Mouse (Mus musculus): ENCODE results near the gene Zwilch. TPM values are rescaled to one million over a fixed set of nuclear protein-coding genes. Genes with fewer than 3 reads are reported as not detected.
A peak's percentile ranks its signal among the peaks of the same experiment; 100 is the strongest.
"Not testable (repeated sequence)": the region's sequence is repeated elsewhere in the genome, so short reads cannot be mapped to it uniquely, and the experiment has no call there.

Zwilch gene
- polyA plus RNA-seq, 1 experiment from 2014 or later = 27.0 TPM

DNA sequence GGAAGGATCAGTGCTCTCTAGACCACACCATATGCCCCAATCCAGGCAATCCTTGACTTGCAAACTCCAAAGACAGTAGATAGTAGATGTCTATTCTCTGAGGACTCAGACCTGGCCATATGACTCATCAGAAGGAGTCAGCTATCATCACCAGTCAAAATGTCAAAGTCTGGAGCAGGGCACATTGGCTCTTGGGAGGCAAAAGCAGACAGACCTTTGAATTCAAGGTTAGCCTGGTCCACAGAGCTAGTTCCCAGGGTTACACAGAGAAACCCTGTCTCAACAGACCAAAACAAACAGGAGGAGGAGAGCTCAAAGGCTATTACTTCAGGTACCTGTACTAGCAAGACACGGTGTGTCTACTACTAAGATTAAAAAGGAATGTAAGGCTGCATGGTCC lies 21.0 kb upstream of the Zwilch start:
- Histone ChIP-seq H3K4me1 (replicated peaks; ENCODE audit: control insufficient read depth, insufficient read depth, low read length) (no peaks in the 10 kb centered on the region), H3K4me3 (ENCODE audit: low read depth, low read length) (no peak overlapping the region), H3K9me3 (ENCODE audit: control insufficient read depth, low read length) (no peaks in the 10 kb centered on the region), H3K36me3 (ENCODE audit: control insufficient read depth, insufficient read depth, low read length) (0 out of 2 replicates have a peak, but pooled peaks cover 3% of the 10 kb centered on the region), H3K27me3 (ENCODE audit: control insufficient read depth, insufficient read depth, low read length) (no peaks in the 10 kb centered on the region), H3K4me2 (replicated peaks; ENCODE audit: low read depth, low read length) (no peak overlapping the region), H3K27ac (ENCODE audit: low read depth, low read length) (no peak overlapping the region), H3K9ac (ENCODE audit: low read depth, low read length) (no peak overlapping the region)
- DNase-seq (ENCODE audit: low spot score) = no peak
- 97% methylated on average over 1 of the region's 1 CpGs for WGBS
- no peak for ATAC-seq (ENCODE audit: low FRiP score)

- Histone ChIP-seq H3K9ac (ENCODE audit: low read depth, low read length) (no peak overlapping the region), H3K4me1 (replicated peaks; ENCODE audit: control insufficient read depth, insufficient read depth, low read length) (peaks cover 3% of the 10 kb centered on the region), H3K4me3 (ENCODE audit: low read depth, low read length) (no peak overlapping the region), H3K27me3 (ENCODE audit: control insufficient read depth, insufficient read depth, low read length) (no peaks in the 10 kb centered on the region), H3K9me3 (ENCODE audit: control insufficient read depth, low read length) (no peaks in the 10 kb centered on the region), H3K27ac (ENCODE audit: low read depth, low read length) (no peak overlapping the region), H3K4me2 (replicated peaks; ENCODE audit: low read depth, low read length) (no peak overlapping the region), H3K36me3 (ENCODE audit: control insufficient read depth, insufficient read depth, low read length) (no peaks in the 10 kb centered on the region; the same call in 1 of the 2 replicates)
- 94% methylated on average over 5 of the region's 5 CpGs for WGBS
- DNase-seq (ENCODE audit: low spot score) = no peak
- no peak for ATAC-seq (ENCODE audit: low FRiP score)
Measured at GRCm38 (mm10) chr9:64184166-64184840, 11.4 kb upstream of the Zwilch start.

GRCm38 (mm10) chr9:64183295-64183694 lies 10.4 kb upstream of the Zwilch start:
- WGBS = 85% methylated on average over 5 of the region's 5 CpGs
- not testable (repeated sequence) for DNase-seq (ENCODE audit: low spot score); H3K36me3 ChIP-seq (ENCODE audit: control insufficient read depth, insufficient read depth, low read length)

GRCm38 (mm10) chr9:64178974-64179646 lies 6.2 kb upstream of the Zwilch start, which contains the start of gene Snapc5:
Gene Snapc5, plus strand, starts transcription at chr9:64179274.
- Histone ChIP-seq H3K4me1 (replicated peaks; ENCODE audit: control insufficient read depth, insufficient read depth, low read length) (peaks cover 3% of the 10 kb centered on the region), H3K27me3 (ENCODE audit: control insufficient read depth, insufficient read depth, low read length) (no peaks in the 10 kb centered on the region), H3K9me3 (ENCODE audit: control insufficient read depth, low read length) (no peaks in the 10 kb centered on the region), H3K4me3 (ENCODE audit: low read depth, low read length) (peak within 1 kb of the TSS; percentile 66), H3K9ac (ENCODE audit: low read depth, low read length) (peak within 1 kb of the TSS; percentile 83), H3K36me3 (ENCODE audit: control insufficient read depth, insufficient read depth, low read length) (peaks cover 17% of the 10 kb centered on the region), H3K4me2 (replicated peaks; ENCODE audit: low read depth, low read length) (peak within 1 kb of the TSS; percentile 48), H3K27ac (ENCODE audit: low read depth, low read length) (peak within 1 kb of the TSS; percentile 73)
- under 1% methylated on average over 35 of the region's 35 CpGs for WGBS
- ATAC-seq (ENCODE audit: low FRiP score) (peak; percentile 97), DNase-seq (ENCODE audit: low spot score) (peak; percentile 98)

More at GRCm38 (mm10) chr9:64183295-64183694, 10.4 kb upstream of the Zwilch start:
- H3K4me2 ChIP-seq (replicated peaks; ENCODE audit: low read depth, low read length); ATAC-seq (ENCODE audit: low FRiP score); H3K4me1 ChIP-seq (replicated peaks; ENCODE audit: control insufficient read depth, insufficient read depth, low read length); H3K9ac ChIP-seq (ENCODE audit: low read depth, low read length); H3K27me3 ChIP-seq (ENCODE audit: control insufficient read depth, insufficient read depth, low read length); H3K27ac ChIP-seq (ENCODE audit: low read depth, low read length); H3K4me3 ChIP-seq (ENCODE audit: low read depth, low read length); H3K9me3 ChIP-seq (ENCODE audit: control insufficient read depth, low read length): not testable (repeated sequence)

DNA sequence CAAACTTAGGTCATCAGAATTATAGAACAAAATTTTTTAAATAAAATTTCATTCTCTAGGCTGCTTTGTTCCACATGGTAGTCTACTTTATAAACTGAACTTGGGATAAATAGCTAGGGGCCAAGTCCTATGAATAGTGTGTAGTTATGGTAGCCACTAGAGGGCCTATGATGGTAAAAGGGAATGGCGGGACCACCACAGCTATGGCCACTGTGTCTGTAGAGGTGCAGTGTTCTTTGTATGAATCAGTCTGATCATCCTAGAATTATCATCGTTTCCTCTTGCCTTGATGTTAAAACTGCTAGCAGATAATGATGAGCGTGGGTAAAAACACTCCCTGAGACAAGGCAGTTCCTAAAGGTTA lies 5.7 kb upstream of the Zwilch start:
- no peaks in the 10 kb centered on the region for H3K27me3 ChIP-seq (ENCODE audit: control insufficient read depth, insufficient read depth, low read length)
- H3K9ac ChIP-seq (ENCODE audit: low read depth, low read length) = no peak overlapping the region
- peaks cover 3% of the 10 kb centered on the region for H3K4me1 ChIP-seq (replicated peaks; ENCODE audit: control insufficient read depth, insufficient read depth, low read length)
- peak overlapping the region; percentile 66 for H3K4me3 ChIP-seq (ENCODE audit: low read depth, low read length)
- peak overlapping the region; percentile 32 for H3K4me2 ChIP-seq (replicated peaks; ENCODE audit: low read depth, low read length)
- no peaks in the 10 kb centered on the region for H3K9me3 ChIP-seq (ENCODE audit: control insufficient read depth, low read length)
- peak overlapping the region; percentile 73 for H3K27ac ChIP-seq (ENCODE audit: low read depth, low read length)
- ATAC-seq (ENCODE audit: low FRiP score) (peak; percentile 78; the same call in 1 of the 2 replicates), DNase-seq (ENCODE audit: low spot score) (peak; percentile 61)
- 36% methylated on average over 3 of the region's 3 CpGs for WGBS
- H3K36me3 ChIP-seq (ENCODE audit: control insufficient read depth, insufficient read depth, low read length) = peaks cover 17% of the 10 kb centered on the region

GRCm38 (mm10) chr9:64175378-64175777 lies 2.5 kb upstream of the Zwilch start:
- ATAC-seq (ENCODE audit: low FRiP score) (no peak), DNase-seq (ENCODE audit: low spot score) (no peak)
- Histone ChIP-seq H3K9me3 (ENCODE audit: control insufficient read depth, low read length) (no peaks in the 10 kb centered on the region), H3K9ac (ENCODE audit: low read depth, low read length) (no peak overlapping the region), H3K4me1 (replicated peaks; ENCODE audit: control insufficient read depth, insufficient read depth, low read length) (peaks cover 3% of the 10 kb centered on the region), H3K36me3 (ENCODE audit: control insufficient read depth, insufficient read depth, low read length) (peaks cover 17% of the 10 kb centered on the region), H3K27ac (ENCODE audit: low read depth, low read length) (no peak overlapping the region), H3K27me3 (ENCODE audit: control insufficient read depth, insufficient read depth, low read length) (no peaks in the 10 kb centered on the region), H3K4me2 (replicated peaks; ENCODE audit: low read depth, low read length) (no peak overlapping the region), H3K4me3 (ENCODE audit: low read depth, low read length) (no peak overlapping the region)
- 94% methylated on average over 11 of the region's 11 CpGs for WGBS

DNA sequence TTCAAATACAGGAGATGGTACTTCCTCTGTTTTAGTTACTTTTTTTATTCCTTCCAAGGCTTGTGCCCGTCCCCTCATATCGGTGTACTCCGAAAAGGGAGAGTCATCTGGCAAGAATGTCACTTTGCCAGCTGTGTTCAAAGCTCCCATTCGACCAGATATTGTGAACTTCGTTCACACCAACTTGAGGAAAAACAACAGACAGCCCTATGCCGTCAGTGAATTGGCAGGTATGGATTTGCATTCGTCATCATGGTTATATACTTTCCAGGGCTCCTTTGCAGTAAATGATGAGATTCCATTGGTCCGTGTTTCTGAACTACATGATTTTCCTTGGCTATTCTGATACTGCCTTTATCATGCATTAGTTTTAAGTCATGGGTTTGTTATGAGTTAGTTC lies 1.9 kb upstream of the Zwilch start:
- DNase-seq (ENCODE audit: low spot score) = no peak
- 78% methylated on average over 8 of the region's 8 CpGs for WGBS
- no peaks in the 10 kb centered on the region for H3K9me3 ChIP-seq (ENCODE audit: control insufficient read depth, low read length)
- peaks cover 1% of the 10 kb centered on the region for H3K4me1 ChIP-seq (replicated peaks; ENCODE audit: control insufficient read depth, insufficient read depth, low read length)
- H3K36me3 ChIP-seq (ENCODE audit: control insufficient read depth, insufficient read depth, low read length) = peaks cover 17% of the 10 kb centered on the region
- no peak for ATAC-seq (ENCODE audit: low FRiP score)
- no peak overlapping the region for H3K27ac ChIP-seq (ENCODE audit: low read depth, low read length)
- no peak overlapping the region for H3K4me3 ChIP-seq (ENCODE audit: low read depth, low read length)
- H3K4me2 ChIP-seq (replicated peaks; ENCODE audit: low read depth, low read length) = peak overlapping the region; percentile 62; the same call in 1 of the 2 replicates
- no peak overlapping the region for H3K9ac ChIP-seq (ENCODE audit: low read depth, low read length)
- H3K27me3 ChIP-seq (ENCODE audit: control insufficient read depth, insufficient read depth, low read length) = no peaks in the 10 kb centered on the region

DNA sequence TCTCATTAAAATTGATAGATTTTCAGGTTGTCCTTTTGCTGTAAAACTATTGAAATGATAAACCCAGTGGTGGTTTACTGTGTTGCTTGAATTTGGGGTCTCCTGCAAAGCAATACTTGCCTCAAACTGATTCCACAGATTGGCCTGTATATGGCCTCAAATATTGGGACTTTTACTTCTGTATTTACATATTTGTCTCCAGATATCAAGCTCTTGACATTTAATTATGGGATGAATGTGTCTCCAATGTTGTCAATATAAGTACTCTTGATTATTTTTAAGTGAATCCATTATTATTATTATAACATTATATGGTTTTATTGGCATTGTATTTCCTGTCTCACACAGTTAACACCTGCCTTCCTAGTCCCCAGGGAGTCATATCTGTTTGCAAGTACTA lies 1.4 kb upstream of the Zwilch start:
- no peaks in the 10 kb centered on the region for H3K27me3 ChIP-seq (ENCODE audit: control insufficient read depth, insufficient read depth, low read length)
- peaks cover 17% of the 10 kb centered on the region for H3K36me3 ChIP-seq (ENCODE audit: control insufficient read depth, insufficient read depth, low read length)

More for the DNA sequence above, 1.4 kb upstream of the Zwilch start:
- Histone ChIP-seq H3K4me1 (replicated peaks; ENCODE audit: control insufficient read depth, insufficient read depth, low read length) (no peaks in the 10 kb centered on the region; the same call in 1 of the 2 replicates), H3K4me2 (replicated peaks; ENCODE audit: low read depth, low read length) (peak overlapping the region; percentile 62), H3K27ac (ENCODE audit: low read depth, low read length) (no peak overlapping the region), H3K4me3 (ENCODE audit: low read depth, low read length) (peak overlapping the region; percentile 85), H3K9ac (ENCODE audit: low read depth, low read length) (no peak overlapping the region), H3K9me3 (ENCODE audit: control insufficient read depth, low read length) (no peaks in the 10 kb centered on the region)
- ATAC-seq (ENCODE audit: low FRiP score) (no peak), DNase-seq (ENCODE audit: low spot score) (no peak)

Data from hindbrain, embryonic 11.5 days (tissue).